15 mouse cellular contexts compared by ENCODE assay signal in genomic region chr4:149956048-149956447, GRCm38 (mm10). TPM values are rescaled to one million over a fixed set of nuclear protein-coding genes. Genes with fewer than 3 reads are reported as not detected.
DNase-seq lines count a peak whose midpoint lies in the region; ATAC-seq and TF ChIP-seq lines count a peak whose summit lies in the region.
"Had no signal": no experiment of that assay in that cellular context is flagged by ENCODE, and none has a peak within 500 bp of the region (broad histone marks: within the 10 kb centered on the region; RNA-seq: fewer than 3 reads in every experiment).

No protein-coding gene starts in this region.

- no peaks in the 10 kb centered on the region for H3K9me3 ChIP-seq in kidney, embryonic 15.5 days (replicated peaks)
- H3K9me3 ChIP-seq in intestine, embryonic 14.5 days (ENCODE audit: control insufficient read depth, low read length) = no peaks in the 10 kb centered on the region
- H3K9me3 ChIP-seq in hindbrain, embryonic 14.5 days (ENCODE audit: control insufficient read depth, low read length) = no peaks in the 10 kb centered on the region
- H3K9me3 ChIP-seq: limb, embryonic 12.5 days; megakaryocyte, embryonic 14.5 days had no signal

- H3K4me3 ChIP-seq in gastrocnemius, adult 2 months = peak overlapping the region; percentile 76
- H3K4me3 ChIP-seq in kidney, embryonic 15.5 days (replicated peaks) = 0 out of 2 replicates have a peak overlapping the region, but pooled peaks have one; percentile 0
- H3K4me3 ChIP-seq in intestine, embryonic 14.5 days (ENCODE audit: low read depth, low read length) = no peak overlapping the region
- H3K4me3 ChIP-seq in hindbrain, embryonic 14.5 days (replicated peaks; ENCODE audit: low read length) = no peak overlapping the region
- H3K4me3 ChIP-seq: erythroblast, embryonic 14.5 days had no signal

- intact Hi-C loops in gastrocnemius, adult 2 months (cut with DNase I) = no loop called here

- H3K36me3 ChIP-seq in kidney, embryonic 15.5 days = no peaks in the 10 kb centered on the region
- H3K36me3 ChIP-seq in intestine, embryonic 14.5 days (ENCODE audit: control insufficient read depth, insufficient read depth, low read length) = no peaks in the 10 kb centered on the region
- H3K36me3 ChIP-seq in hindbrain, embryonic 14.5 days (replicated peaks; ENCODE audit: control insufficient read depth, insufficient read depth) = no peaks in the 10 kb centered on the region
- H3K36me3 ChIP-seq: limb, embryonic 12.5 days had no signal

- 36% methylated on average over 13 of the region's 13 CpGs for WGBS in kidney, embryonic 15.5 days
- 35% methylated on average over 13 of the region's 13 CpGs for WGBS in intestine, embryonic 14.5 days
- WGBS in hindbrain, embryonic 14.5 days = 58% methylated on average over 13 of the region's 13 CpGs

- peaks cover 42% of the 10 kb centered on the region for H3K27me3 ChIP-seq in kidney, embryonic 15.5 days
- peaks cover 15% of the 10 kb centered on the region for H3K27me3 ChIP-seq in intestine, embryonic 14.5 days (replicated peaks; ENCODE audit: control insufficient read depth, insufficient read depth, low read length)
- H3K27me3 ChIP-seq in hindbrain, embryonic 14.5 days (ENCODE audit: control insufficient read depth, insufficient read depth, low read length) = peaks cover 38% of the 10 kb centered on the region

- H3K27ac ChIP-seq in gastrocnemius, adult 2 months = no peak overlapping the region
- no peak overlapping the region for H3K27ac ChIP-seq in kidney, embryonic 15.5 days
- H3K27ac ChIP-seq in intestine, embryonic 14.5 days (ENCODE audit: low read depth) = no peak overlapping the region
- H3K27ac ChIP-seq in hindbrain, embryonic 14.5 days = no peak overlapping the region

- DNase-seq in gastrocnemius, adult 2 months = no peak
- no peak for DNase-seq in gastrocnemius, adult 18-20 months (ENCODE audit: low spot score)
- no peak for DNase-seq in kidney, postnatal 25 days
- DNase-seq in Muller cell, postnatal 12 days (ENCODE audit: inconsistent ontology term) = peak; percentile 56
- DNase-seq in intestine, embryonic 14.5 days (ENCODE audit: low spot score) = no peak
- DNase-seq in hindbrain, embryonic 14.5 days (ENCODE audit: low spot score) = no peak
- DNase-seq: cerebellum, adult 9-10 months; gastrocnemius, postnatal 36 days; kidney, postnatal 14 days; layer of hippocampus, postnatal 36 days; right cerebral cortex, postnatal 14 days had no signal

- peaks cover 37% of the 10 kb centered on the region for H3K4me1 ChIP-seq in kidney, embryonic 15.5 days
- peaks cover 13% of the 10 kb centered on the region for H3K4me1 ChIP-seq in intestine, embryonic 14.5 days (replicated peaks; ENCODE audit: control insufficient read depth, insufficient read depth, low read length)
- peaks cover 13% of the 10 kb centered on the region for H3K4me1 ChIP-seq in hindbrain, embryonic 14.5 days (replicated peaks; ENCODE audit: control insufficient read depth, insufficient read depth, low read length)

- H3K9ac ChIP-seq in kidney, embryonic 15.5 days = no peak overlapping the region
- no peak overlapping the region for H3K9ac ChIP-seq in intestine, embryonic 14.5 days (ENCODE audit: low read length)
- no peak overlapping the region for H3K9ac ChIP-seq in hindbrain, embryonic 14.5 days
- H3K9ac ChIP-seq: limb, embryonic 12.5 days had no signal

- ATAC-seq in kidney, embryonic 15.5 days (replicated peaks; ENCODE audit: low FRiP score) = no peak
- no peak for ATAC-seq in intestine, embryonic 14.5 days (replicated peaks; ENCODE audit: low FRiP score, low TSS enrichment, low read depth)
- no peak for ATAC-seq in hindbrain, embryonic 14.5 days (ENCODE audit: low FRiP score)

- peak overlapping the region; percentile 98 for H3K4me2 ChIP-seq in kidney, embryonic 15.5 days
- 0 out of 2 replicates have a peak overlapping the region, but pooled peaks have one; percentile 95 for H3K4me2 ChIP-seq in intestine, embryonic 14.5 days (ENCODE audit: low read length)
- H3K4me2 ChIP-seq in hindbrain, embryonic 14.5 days (replicated peaks) = no peak overlapping the region

- TF ChIP-seq CTCF in gastrocnemius, adult 2 months (IDR thresholded peaks at IDR 0.05) = no peak

RNA-seq across cellular contexts. Expression of gene Spsb1, which starts 1.2 kb away (rescaled TPM):
- 10 to 100 TPM in 1 of 2 experiments, 1 to 10 TPM in 1; 5.5 to 16.1 TPM for total RNA-seq in gastrocnemius, adult 2 months (2021)
- total RNA-seq in gastrocnemius, adult 18-20 months (2021) = 1 to 10 TPM; 5.9 to 9.6 TPM
- polyA plus RNA-seq in kidney, embryonic 15.5 days (2015; fragmentation: Nextera tagmentation; extraction: Ambion mirVana) = 11.7 and 12.7 TPM in 2 replicates
- polyA plus RNA-seq in intestine, embryonic 14.5 days (2014; fragmentation: Nextera tagmentation; extraction: Ambion mirVana) = 17.0 and 19.9 TPM in 2 replicates
- polyA plus RNA-seq in hindbrain, embryonic 14.5 days (2014; fragmentation: Nextera tagmentation; extraction: Ambion mirVana) = 7.0 and 7.2 TPM in 2 replicates
- polyA plus RNA-seq: erythroblast, embryonic 14.5 days had no signal

RNA-seq across cellular contexts. Expression of gene H6pd, which starts 52.8 kb away (rescaled TPM):
- 100 to 1,000 TPM in 1 of 2 experiments, 10 to 100 TPM in 1; 41.6 to 104 TPM for total RNA-seq in gastrocnemius, adult 2 months (2021)
- 10 to 100 TPM; 45.5 to 56.8 TPM for total RNA-seq in gastrocnemius, adult 18-20 months (2021)
- 17.8 and 18.5 TPM in 2 replicates for polyA plus RNA-seq in kidney, embryonic 15.5 days (2015; fragmentation: Nextera tagmentation; extraction: Ambion mirVana)
- 11.9 and 14.0 TPM in 2 replicates for polyA plus RNA-seq in intestine, embryonic 14.5 days (2014; fragmentation: Nextera tagmentation; extraction: Ambion mirVana)
- 3.1 and 3.2 TPM in 2 replicates for polyA plus RNA-seq in hindbrain, embryonic 14.5 days (2014; fragmentation: Nextera tagmentation; extraction: Ambion mirVana)

Comparison
In these comparisons a context has a peak if more than half of its experiments do, and no peak if none do; other contexts are left out.
1. H3K4me3 ChIP-seq: peak in gastrocnemius, adult 2 months (single experiment) and kidney, embryonic 15.5 days (single experiment); none in intestine, embryonic 14.5 days (single experiment) and hindbrain, embryonic 14.5 days (single experiment).